Mouse (Mus musculus) megakaryocyte, embryonic 14.5 days (primary cell): ENCODE data around the gene Clec2e. TPM values are rescaled to one million over a fixed set of nuclear protein-coding genes. Genes with fewer than 3 reads are reported as not detected.

ENCODE experiments used
- H3K27me3 ChIP-seq: replicated peaks from 2 replicates; pipeline ENCODE3; 2012; ENCODE audit warnings: inconsistent platforms
- H3K36me3 ChIP-seq: replicated peaks from 2 replicates; pipeline ENCODE3; 2012; ENCODE audit warnings: low read length, inconsistent platforms, mixed read lengths
- H3K4me1 ChIP-seq: 2 replicates; pipeline ENCODE4 v1.6.1; 2012; ENCODE audit warnings: inconsistent platforms
- H3K4me3 ChIP-seq: replicated peaks from 2 replicates; pipeline ENCODE3; 2012; ENCODE audit warnings: moderate library complexity, mild to moderate bottlenecking, inconsistent platforms
- H3K9me3 ChIP-seq: 2 replicates; pipeline ENCODE4 v1.6.1; 2012; ENCODE audit warnings: inconsistent platforms
- FLI1 ChIP-seq: IDR thresholded peaks from 2 replicates; pipeline ENCODE4 v1.6.1; 2012; ENCODE audit warnings: low read length, inconsistent platforms, mixed read lengths
- GATA1 ChIP-seq: IDR thresholded peaks from 3 replicates; pipeline ENCODE4 v1.6.1; 2012; ENCODE audit warnings: mixed read lengths, low read length, inconsistent platforms, borderline replicate concordance
- polyA plus RNA-seq: library from polyadenylated mRNA; stranded (reverse); fragments of >175 nt; gene quantifications from 2 replicates; pipeline ENCODE4 v1.2.3, GENCODE M21; 2012; ENCODE audit warnings: low replicate concordance; ENCODE audit not compliant: insufficient read depth

Clec2e gene
- polyA plus RNA-seq, 1 experiment = not detected

DNA sequence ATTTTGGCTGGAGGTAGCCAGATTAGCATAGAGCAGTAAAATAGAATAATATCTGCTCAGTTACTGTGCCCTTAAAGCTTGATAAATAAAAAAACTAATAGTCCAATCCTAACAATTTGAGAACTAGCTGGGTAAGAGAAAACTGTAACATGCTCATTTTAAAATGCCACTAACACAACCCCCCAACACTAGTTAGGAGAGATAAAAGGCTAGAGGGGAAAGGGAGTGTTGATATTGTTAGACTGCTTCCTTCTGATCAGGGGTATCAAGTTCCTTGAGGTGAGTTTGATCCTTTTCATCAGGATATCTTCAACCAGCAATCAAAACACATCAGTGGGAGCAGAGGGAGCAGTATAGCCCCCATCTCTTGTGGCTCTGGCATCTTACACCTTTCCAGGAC, 58.2 kb downstream of the Clec2e start:
- H3K4me1 ChIP-seq = peaks cover 80% of the 10 kb centered on the region
- no peaks in the 10 kb centered on the region for H3K27me3 ChIP-seq
- no peak overlapping the region for H3K4me3 ChIP-seq
- no peaks in the 10 kb centered on the region for H3K9me3 ChIP-seq
- H3K36me3 ChIP-seq = peaks cover 7% of the 10 kb centered on the region
- TF ChIP-seq FLI1 (no peak), GATA1 (no peak)

Other genes with a start within 250 kb of the Clec2e start
- not detected in 2 replicates for gene Clec2i, start 213.3 kb downstream of the Clec2e start, polyA plus RNA-seq
- 0.43 TPM in 1 of 2 replicates, not detected in the other for gene BC035044, start 209.8 kb downstream of the Clec2e start, polyA plus RNA-seq
- gene Clec2g, start 166.5 kb downstream of the Clec2e start, polyA plus RNA-seq = not detected in 2 replicates
- gene Klrb1f, start 55.0 kb downstream of the Clec2e start, polyA plus RNA-seq = not detected in 2 replicates
- 1.2 TPM in 1 of 2 replicates, not detected in the other for gene Clec2d, start 79.7 kb upstream of the Clec2e start, polyA plus RNA-seq
- 1.3 TPM in 1 of 2 replicates, not detected in the other for gene Cd69, start 174.5 kb upstream of the Clec2e start, polyA plus RNA-seq
- gene 4922502D21Rik, start 230.9 kb upstream of the Clec2e start, polyA plus RNA-seq = not detected in 2 replicates
- 0.67 TPM in 1 of 2 replicates, not detected in the other for gene Clec12a, start 241.8 kb upstream of the Clec2e start, polyA plus RNA-seq